Mouse (Mus musculus) adrenal gland (tissue): ENCODE results near the gene Spef1.
"Not testable (repeated sequence)": the region's sequence is repeated elsewhere in the genome, so short reads cannot be mapped to it uniquely, and the experiment has no call there.

Experiments
- intact Hi-C: fragments of 180-260 bp; cut with DNase I; formaldehyde crosslinking; loops from one replicate; pipeline ENCODE4 v1.15.1; 2025
- long read RNA-seq, 2 experiments: library from polyadenylated mRNA; unstranded; transcript quantifications; one replicate each; pipeline ENCODE4 v2.0.0; 2020; ENCODE audit warnings: borderline replicate concordance in 1 of 2; ENCODE audit not compliant: insufficient replicate concordance in 1 of 2

The Spef1 gene
- long read RNA-seq, experiment 1: 0 reads
- long read RNA-seq, experiment 2: 0 reads

GRCm38 (mm10) chr2:131186771-131187601, at the start of gene Spef1, which contains the start of gene Cdc25b:
Gene Spef1, minus strand, starts transcription at chr2:131187282.
Gene Cdc25b, plus strand, starts transcription at chr2:131186949.
- intact Hi-C loops: loop anchor here (10.0 kb wide), 1 partner anchor 228 kb away; no protein-coding TSS in a partner anchor

GRCm38 (mm10) chr2:131234970-131235635, 48.0 kb upstream of the Spef1 start:
- intact Hi-C loops: no loop called here

GRCm38 (mm10) chr2:131234127-131234650, 47.1 kb upstream of the Spef1 start:
- intact Hi-C loops: no loop called here

GRCm38 (mm10) chr2:131233307-131234126, 46.4 kb upstream of the Spef1 start, which contains the start of gene Mavs:
Gene Mavs, plus strand, starts transcription at chr2:131234063.
- intact Hi-C loops: no loop called here

- intact Hi-C loops: no loop called here
These were observed 45.5 kb upstream of the Spef1 start for GRCm38 (mm10) chr2:131232558-131232957.

- intact Hi-C loops: no loop called here
These were observed 40.2 kb upstream of the Spef1 start for GRCm38 (mm10) chr2:131227243-131227642.

- intact Hi-C loops: not testable (repeated sequence)
These were observed 39.6 kb upstream of the Spef1 start for GRCm38 (mm10) chr2:131226669-131227068.

- intact Hi-C loops: no loop called here
These were observed 38.1 kb upstream of the Spef1 start for GRCm38 (mm10) chr2:131225178-131225577.

- intact Hi-C loops: no loop called here
These were observed 36.5 kb upstream of the Spef1 start for GRCm38 (mm10) chr2:131223569-131223968.

- intact Hi-C loops: no loop called here
These were observed 35.5 kb upstream of the Spef1 start for GRCm38 (mm10) chr2:131222562-131222961.

GRCm38 (mm10) chr2:131221853-131222515, 34.9 kb upstream of the Spef1 start:
- intact Hi-C loops: no loop called here

GRCm38 (mm10) chr2:131220030-131220429, 32.9 kb upstream of the Spef1 start:
- intact Hi-C loops: no loop called here

- intact Hi-C loops: loop anchor here (5.0 kb wide), 1 partner anchor 39 kb away; no protein-coding TSS in a partner anchor
These were observed 29.1 kb upstream of the Spef1 start for GRCm38 (mm10) chr2:131215941-131216858.

GRCm38 (mm10) chr2:131213773-131214172, 26.7 kb upstream of the Spef1 start:
- intact Hi-C loops: no loop called here

GRCm38 (mm10) chr2:131211026-131211615, 24.0 kb upstream of the Spef1 start:
- intact Hi-C loops: loop anchor here (2.0 kb wide), 1 partner anchor 44 kb away; no protein-coding TSS in a partner anchor

- intact Hi-C loops: loop anchor here (2.0 kb wide), 1 partner anchor 45 kb away; no protein-coding TSS in a partner anchor
These were observed 23.1 kb upstream of the Spef1 start for GRCm38 (mm10) chr2:131209969-131210792.

- intact Hi-C loops: no loop called here
These were observed 22.2 kb upstream of the Spef1 start for GRCm38 (mm10) chr2:131209125-131209795.
